Mouse (Mus musculus): ENCODE measurements around the gene BC017158. TPM values are rescaled to one million over a fixed set of nuclear protein-coding genes. Genes with fewer than 3 reads are reported as not detected.
"Not testable (repeated sequence)": the region's sequence is repeated elsewhere in the genome, so short reads cannot be mapped to it uniquely, and the experiment has no call there.

The BC017158 gene
- 20.0 and 37.3 TPM in 2 replicates for polyA plus RNA-seq (2011; ENCODE audit: insufficient read depth, insufficient read length, low replicate concordance, missing spikeins)

- TF ChIP-seq CTCF (IDR thresholded peaks at IDR 0.05; ENCODE audit: control insufficient read depth, insufficient read depth, low read length) (no peak), POLR2A (IDR thresholded peaks at IDR 0.05; ENCODE audit: borderline replicate concordance, control insufficient read depth, low read depth, low read length) (peak; percentile 65; the same call in 1 of the 2 replicates)
- Histone ChIP-seq H3K4me1 (ENCODE audit: control insufficient read depth, insufficient read depth, low read length) (peaks cover 3% of the 10 kb centered on the region), H3K4me3 (replicated peaks; ENCODE audit: control insufficient read depth, low read depth, low read length) (peak within 1 kb of the TSS; percentile 86), H3K27ac (ENCODE audit: control insufficient read depth, insufficient read depth, low read depth, low read length, poor library complexity) (peak within 1 kb of the TSS; percentile 71)
- WGBS, result 1% methylated on average over 47 of the region's 47 CpGs
Measured at GRCm38 (mm10) chr7:128297617-128298480, at the start of gene BC017158. Gene BC017158 (minus strand): TSS chr7:128298170.

GRCm38 (mm10) chr7:128346991-128347390 is 49.0 kb upstream of the BC017158 start:
- Histone ChIP-seq H3K4me3 (replicated peaks; ENCODE audit: control insufficient read depth, low read depth, low read length) (no peak overlapping the region), H3K4me1 (ENCODE audit: control insufficient read depth, insufficient read depth, low read length) (peaks cover 2% of the 10 kb centered on the region; the same call in 1 of the 2 replicates)
- 69% methylated on average over 8 of the region's 8 CpGs for WGBS

DNA sequence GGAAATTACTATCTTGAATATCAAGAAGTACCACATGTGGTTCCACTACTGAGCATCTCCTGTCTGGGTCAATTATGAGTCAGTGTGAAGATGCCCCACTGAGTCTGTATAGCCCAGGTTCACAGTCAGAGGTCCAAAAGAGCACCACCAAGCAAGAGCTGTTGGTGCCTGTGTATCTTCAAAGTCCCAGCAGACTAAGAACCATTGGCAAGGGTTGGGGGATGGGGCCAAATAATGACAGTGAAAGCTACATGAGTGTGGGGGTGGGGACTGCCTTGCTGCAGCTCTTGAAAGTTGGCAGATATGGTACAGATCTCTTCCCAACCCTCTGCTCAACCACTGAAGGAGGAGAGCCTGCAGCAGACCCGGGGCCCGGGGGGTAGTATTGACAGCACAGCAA is 48.6 kb upstream of the BC017158 start:
- Histone ChIP-seq H3K4me1 (ENCODE audit: control insufficient read depth, insufficient read depth, low read length) (peaks cover 2% of the 10 kb centered on the region; the same call in 1 of the 2 replicates), H3K4me3 (replicated peaks; ENCODE audit: control insufficient read depth, low read depth, low read length) (no peak overlapping the region), H3K27ac (ENCODE audit: control insufficient read depth, insufficient read depth, low read depth, low read length, poor library complexity) (no peak overlapping the region)
- WGBS, result 83% methylated on average over 2 of the region's 2 CpGs
- TF ChIP-seq CTCF (IDR thresholded peaks at IDR 0.05; ENCODE audit: control insufficient read depth, insufficient read depth, low read length), result no peak
- TF ChIP-seq POLR2A (IDR thresholded peaks at IDR 0.05; ENCODE audit: borderline replicate concordance, control insufficient read depth, low read depth, low read length), result no peak

More at GRCm38 (mm10) chr7:128346991-128347390, 49.0 kb upstream of the BC017158 start:
- no peak for TF ChIP-seq POLR2A (IDR thresholded peaks at IDR 0.05; ENCODE audit: borderline replicate concordance, control insufficient read depth, low read depth, low read length)
- no peak for TF ChIP-seq CTCF (IDR thresholded peaks at IDR 0.05; ENCODE audit: control insufficient read depth, insufficient read depth, low read length)
- no peak overlapping the region for H3K27ac ChIP-seq (ENCODE audit: control insufficient read depth, insufficient read depth, low read depth, low read length, poor library complexity)

GRCm38 (mm10) chr7:128345691-128346090 is 47.7 kb upstream of the BC017158 start:
- H3K4me3 ChIP-seq (replicated peaks; ENCODE audit: control insufficient read depth, low read depth, low read length), result no peak overlapping the region
- WGBS, result 79% methylated on average over 6 of the region's 6 CpGs
- peaks cover 2% of the 10 kb centered on the region; the same call in 1 of the 2 replicates for H3K4me1 ChIP-seq (ENCODE audit: control insufficient read depth, insufficient read depth, low read length)
- TF ChIP-seq POLR2A (IDR thresholded peaks at IDR 0.05; ENCODE audit: borderline replicate concordance, control insufficient read depth, low read depth, low read length), result no peak
- TF ChIP-seq CTCF (IDR thresholded peaks at IDR 0.05; ENCODE audit: control insufficient read depth, insufficient read depth, low read length), result no peak
- H3K27ac ChIP-seq (ENCODE audit: control insufficient read depth, insufficient read depth, low read depth, low read length, poor library complexity), result no peak overlapping the region

- Histone ChIP-seq H3K27ac (ENCODE audit: control insufficient read depth, insufficient read depth, low read depth, low read length, poor library complexity) (no peak overlapping the region), H3K4me3 (replicated peaks; ENCODE audit: control insufficient read depth, low read depth, low read length) (no peak overlapping the region), H3K4me1 (ENCODE audit: control insufficient read depth, insufficient read depth, low read length) (peaks cover 2% of the 10 kb centered on the region; the same call in 1 of the 2 replicates)
- 62% methylated on average over 6 of the region's 6 CpGs for WGBS
- peak; percentile 91 for TF ChIP-seq CTCF (IDR thresholded peaks at IDR 0.05; ENCODE audit: control insufficient read depth, insufficient read depth, low read length)
- TF ChIP-seq POLR2A (IDR thresholded peaks at IDR 0.05; ENCODE audit: borderline replicate concordance, control insufficient read depth, low read depth, low read length), result no peak
Measured at GRCm38 (mm10) chr7:128344928-128345653, 47.1 kb upstream of the BC017158 start.

GRCm38 (mm10) chr7:128344488-128344887 is 46.5 kb upstream of the BC017158 start:
- Histone ChIP-seq H3K27ac (ENCODE audit: control insufficient read depth, insufficient read depth, low read depth, low read length, poor library complexity) (no peak overlapping the region), H3K4me3 (replicated peaks; ENCODE audit: control insufficient read depth, low read depth, low read length) (no peak overlapping the region), H3K4me1 (ENCODE audit: control insufficient read depth, insufficient read depth, low read length) (peaks cover 2% of the 10 kb centered on the region; the same call in 1 of the 2 replicates)
- TF ChIP-seq CTCF (IDR thresholded peaks at IDR 0.05; ENCODE audit: control insufficient read depth, insufficient read depth, low read length) (no peak), POLR2A (IDR thresholded peaks at IDR 0.05; ENCODE audit: borderline replicate concordance, control insufficient read depth, low read depth, low read length) (no peak)
- WGBS, result 52% methylated on average over 7 of the region's 7 CpGs

DNA sequence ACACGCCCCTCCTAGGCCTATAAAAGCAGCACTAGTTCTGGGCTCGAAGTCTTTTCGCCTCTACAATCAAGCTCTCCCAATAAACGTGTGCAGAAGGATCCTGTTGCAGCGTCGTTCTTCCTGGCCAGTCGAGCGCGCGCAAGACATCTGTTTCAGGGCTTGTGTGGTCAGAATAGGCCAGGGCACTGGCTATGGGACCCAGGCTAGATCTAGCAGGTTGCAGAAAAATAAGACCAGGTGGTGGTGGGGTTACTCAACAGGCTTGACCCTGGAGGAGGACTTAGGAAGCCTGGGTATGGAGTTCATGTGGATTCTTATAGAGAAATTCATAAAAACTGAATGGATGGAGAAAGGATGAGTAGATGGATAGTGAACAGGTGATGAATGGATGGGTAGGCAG is 44.7 kb upstream of the BC017158 start:
- H3K4me1 ChIP-seq (ENCODE audit: control insufficient read depth, insufficient read depth, low read length), result not testable (repeated sequence)
- WGBS, result 93% methylated on average over 8 of the region's 10 CpGs

DNA sequence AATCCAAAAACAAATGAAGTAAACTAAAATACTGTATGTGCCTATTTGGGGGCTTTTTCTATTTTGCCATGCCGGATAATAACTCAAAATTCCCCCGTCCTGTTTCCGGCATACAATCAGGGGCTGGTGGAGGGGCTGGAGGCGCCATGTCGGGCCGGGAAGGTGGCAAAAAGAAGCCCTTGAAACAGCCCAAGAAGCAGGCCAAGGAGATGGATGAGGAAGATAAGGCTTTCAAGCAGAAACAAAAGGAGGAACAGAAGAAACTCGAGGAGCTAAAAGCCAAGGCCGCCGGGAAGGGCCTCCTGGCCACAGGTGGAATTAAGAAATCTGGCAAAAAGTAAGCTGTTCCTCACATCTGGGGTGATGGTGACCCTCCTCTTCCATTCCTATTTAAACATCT is 42.4 kb upstream of the BC017158 start:
- 61% methylated on average over 9 of the region's 9 CpGs for WGBS
- not testable (repeated sequence) for H3K27ac ChIP-seq (ENCODE audit: control insufficient read depth, insufficient read depth, low read depth, low read length, poor library complexity); H3K4me3 ChIP-seq (replicated peaks; ENCODE audit: control insufficient read depth, low read depth, low read length); H3K4me1 ChIP-seq (ENCODE audit: control insufficient read depth, insufficient read depth, low read length)

More for the DNA sequence above, 44.7 kb upstream of the BC017158 start:
- not testable (repeated sequence) for H3K4me3 ChIP-seq (replicated peaks; ENCODE audit: control insufficient read depth, low read depth, low read length); H3K27ac ChIP-seq (ENCODE audit: control insufficient read depth, insufficient read depth, low read depth, low read length, poor library complexity)

Measured in bone marrow, adult 2 months (tissue).